ENCODE assay signal across 8 mouse cellular contexts in genomic region chr1:45311388-45311787, GRCm38 (mm10). TPM values are rescaled to one million over a fixed set of nuclear protein-coding genes. Genes with fewer than 3 reads are reported as not detected.
DNase-seq lines count a peak whose midpoint lies in the region; ATAC-seq lines count a peak whose summit lies in the region.

Col3a1 (plus strand) TSS chr1:45311538.

- no peaks in the 10 kb centered on the region for H3K36me3 ChIP-seq in hindbrain, embryonic 11.5 days (ENCODE audit: control insufficient read depth, insufficient read depth, low read length)
- H3K36me3 ChIP-seq in limb, embryonic 13.5 days, result no peaks in the 10 kb centered on the region
- no peaks in the 10 kb centered on the region for H3K36me3 ChIP-seq in midbrain, embryonic 16.5 days (ENCODE audit: control insufficient read depth, insufficient read depth, low read length)

- ATAC-seq in hindbrain, embryonic 11.5 days (ENCODE audit: low FRiP score), result no peak
- peak; percentile 88 for ATAC-seq in limb, embryonic 13.5 days (ENCODE audit: low FRiP score, low read depth)
- no peak for ATAC-seq in midbrain, embryonic 16.5 days
- ATAC-seq in activated CD4-positive, CD25-positive, alpha-beta regulatory T cell, adult 4 months, result no peak

- no peak within 1 kb of the TSS for H3K4me2 ChIP-seq in hindbrain, embryonic 11.5 days (replicated peaks; ENCODE audit: low read depth, low read length)
- peak within 1 kb of the TSS; percentile 57 for H3K4me2 ChIP-seq in limb, embryonic 13.5 days (replicated peaks)
- H3K4me2 ChIP-seq in midbrain, embryonic 16.5 days (ENCODE audit: low read length), result no peak within 1 kb of the TSS

- H3K4me3 ChIP-seq in hindbrain, embryonic 11.5 days (ENCODE audit: low read depth, low read length), result peak within 1 kb of the TSS; percentile 24
- H3K4me3 ChIP-seq in limb, embryonic 13.5 days, result peak within 1 kb of the TSS; percentile 49
- H3K4me3 ChIP-seq in midbrain, embryonic 16.5 days (ENCODE audit: low read depth, low read length), result no peak within 1 kb of the TSS

- WGBS in hindbrain, embryonic 11.5 days, result 60% methylated on average over 4 of the region's 4 CpGs
- 11% methylated on average over 4 of the region's 4 CpGs for WGBS in limb, embryonic 13.5 days
- 92% methylated on average over 4 of the region's 4 CpGs for WGBS in midbrain, embryonic 16.5 days

- no peaks in the 10 kb centered on the region for H3K4me1 ChIP-seq in hindbrain, embryonic 11.5 days (replicated peaks; ENCODE audit: control insufficient read depth, insufficient read depth, low read length)
- peaks cover 13% of the 10 kb centered on the region for H3K4me1 ChIP-seq in limb, embryonic 13.5 days
- H3K4me1 ChIP-seq in midbrain, embryonic 16.5 days (ENCODE audit: control insufficient read depth, insufficient read depth, low read length), result peaks cover 6% of the 10 kb centered on the region; the same call in 1 of the 2 replicates

- H3K9ac ChIP-seq in hindbrain, embryonic 11.5 days (ENCODE audit: low read depth, low read length), result 0 out of 2 replicates have a peak within 1 kb of the TSS, but pooled peaks have one; percentile 23
- H3K9ac ChIP-seq in limb, embryonic 13.5 days, result peak within 1 kb of the TSS; percentile 77
- no peak within 1 kb of the TSS for H3K9ac ChIP-seq in midbrain, embryonic 16.5 days (ENCODE audit: low read depth, low read length)

- H3K27me3 ChIP-seq in hindbrain, embryonic 11.5 days (ENCODE audit: control insufficient read depth, insufficient read depth, low read length), result no peaks in the 10 kb centered on the region
- H3K27me3 ChIP-seq in limb, embryonic 13.5 days, result no peaks in the 10 kb centered on the region
- H3K27me3 ChIP-seq in midbrain, embryonic 16.5 days (ENCODE audit: control insufficient read depth, insufficient read depth, low read depth, low read length), result no peaks in the 10 kb centered on the region

- peak; percentile 51 for DNase-seq in embryo, embryonic 10 days (ENCODE audit: low spot score)
- peak; percentile 62 for DNase-seq in forelimb bud, embryonic 11.5 days (ENCODE audit: low read depth, low spot score)
- peak; percentile 35 for DNase-seq in hindbrain, embryonic 11.5 days (ENCODE audit: low spot score)
- no peak for DNase-seq in Muller cell, postnatal 12 days (ENCODE audit: inconsistent ontology term)
- DNase-seq in thymus, adult 18-20 months, result no peak

- H3K27ac ChIP-seq in hindbrain, embryonic 11.5 days (ENCODE audit: low read depth, low read length), result no peak within 1 kb of the TSS
- peak within 1 kb of the TSS; percentile 96 for H3K27ac ChIP-seq in limb, embryonic 13.5 days
- H3K27ac ChIP-seq in midbrain, embryonic 16.5 days (ENCODE audit: low read length), result no peak within 1 kb of the TSS

- no peaks in the 10 kb centered on the region for H3K9me3 ChIP-seq in hindbrain, embryonic 11.5 days (ENCODE audit: control insufficient read depth, low read length)
- H3K9me3 ChIP-seq in limb, embryonic 13.5 days, result no peaks in the 10 kb centered on the region
- no peaks in the 10 kb centered on the region for H3K9me3 ChIP-seq in midbrain, embryonic 16.5 days (replicated peaks; ENCODE audit: control insufficient read depth, low read length, poor library complexity, severe bottlenecking)

RNA-seq across cellular contexts. Expression of gene Col3a1, which starts in this region (rescaled TPM):
- polyA plus RNA-seq in hindbrain, embryonic 11.5 days (2014; fragmentation: Nextera tagmentation; extraction: Ambion mirVana), result 310 and 317 TPM in 2 replicates
- polyA plus RNA-seq in limb, embryonic 13.5 days (2015; fragmentation: Nextera tagmentation; extraction: Ambion mirVana), result 1,577 and 1,717 TPM in 2 replicates
- 111 and 122 TPM in 2 replicates for polyA plus RNA-seq in midbrain, embryonic 16.5 days (2015; fragmentation: Nextera tagmentation; extraction: Ambion mirVana)
- polyA plus RNA-seq in activated CD4-positive, CD25-positive, alpha-beta regulatory T cell, adult 4 months (2017; shearing (Covaris generic)), result not detected

Comparison
In these comparisons a context has a peak if more than half of its experiments do, and no peak if none do; other contexts are left out.
1. RNA of gene Col3a1 (polyA plus RNA-seq): 1,577 to 1,717 TPM in limb, embryonic 13.5 days, 310 to 317 TPM in hindbrain, embryonic 11.5 days and 111 to 122 TPM in midbrain, embryonic 16.5 days; not detected in activated CD4-positive, CD25-positive, alpha-beta regulatory T cell, adult 4 months; every median in the first group is over 10 times any median in the second.
2. DNase-seq: peak in embryo, embryonic 10 days (single experiment), forelimb bud, embryonic 11.5 days (single experiment) and hindbrain, embryonic 11.5 days (single experiment); none in Muller cell, postnatal 12 days (single experiment) and thymus, adult 18-20 months (0 of 2).